ENCODE assay signal across 8 mouse cellular contexts in the genomic region with DNA sequence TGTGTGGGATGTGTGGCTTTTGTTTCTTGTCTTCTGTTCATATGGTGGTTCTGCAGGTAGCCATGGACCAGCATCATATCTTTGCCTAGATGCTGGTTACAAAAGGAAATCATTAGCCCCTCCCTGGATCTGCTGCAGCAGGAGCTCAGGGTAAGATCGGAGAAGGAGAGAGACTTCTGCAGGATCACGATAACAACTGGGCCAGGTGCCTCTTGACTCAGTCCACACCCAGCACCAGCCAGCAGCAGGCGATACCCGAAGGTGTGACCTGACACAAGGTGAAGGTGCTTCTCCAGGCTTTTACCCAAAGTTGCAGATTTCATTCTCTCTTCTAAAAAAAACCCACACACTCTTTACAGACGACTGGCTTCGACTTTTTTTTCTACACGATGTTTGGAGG. TPM values are rescaled to one million over a fixed set of nuclear protein-coding genes. Genes with fewer than 3 reads are reported as not detected.
A peak's percentile ranks its signal among the peaks of the same experiment; 100 is the strongest.
DNase-seq lines count a peak whose midpoint lies in the region; ATAC-seq and TF ChIP-seq lines count a peak whose summit lies in the region.
"Had no signal": no experiment of that assay in that cellular context is flagged by ENCODE, and none has a peak within 500 bp of the region (broad histone marks: within the 10 kb centered on the region; RNA-seq: fewer than 3 reads in every experiment).

No protein-coding gene starts in this region.

- TF ChIP-seq POLR2A in thymus, adult 2 months (IDR thresholded peaks at IDR 0.05; ENCODE audit: control insufficient read depth, extremely low read depth, insufficient read depth, low read length, poor library complexity), result no peak

- no peaks in the 10 kb centered on the region for H3K36me3 ChIP-seq in forebrain, embryonic 15.5 days
- peaks cover 58% of the 10 kb centered on the region for H3K36me3 ChIP-seq in liver, embryonic 13.5 days
- H3K36me3 ChIP-seq in thymus, adult 2 months (ENCODE audit: control insufficient read depth, insufficient read depth, low read length), result peaks cover 15% of the 10 kb centered on the region

- peak; percentile 52 to 72 for DNase-seq in spleen, postnatal 10 days (ENCODE audit: low spot score in 2 of 2)
- no peak for DNase-seq in spleen, adult 12 weeks (ENCODE audit: low spot score)
- DNase-seq in liver, embryonic 13.5 days, result peak; percentile 67
- no peak for DNase-seq in right cerebral cortex, postnatal 25 days
- no peak for DNase-seq in cerebellum, adult 9-10 months
- no peak for DNase-seq in thymus, adult 2 months
- DNase-seq: thymus, postnatal 25 days had no signal

- H3K27me3 ChIP-seq in forebrain, embryonic 15.5 days, result no peaks in the 10 kb centered on the region
- H3K27me3 ChIP-seq in liver, embryonic 13.5 days, result 0 out of 2 replicates have a peak, but pooled peaks cover 2% of the 10 kb centered on the region
- H3K27me3 ChIP-seq in thymus, adult 2 months (ENCODE audit: control insufficient read depth, insufficient read depth, low read length), result no peaks in the 10 kb centered on the region

- TF ChIP-seq CTCF in thymus, adult 2 months (IDR thresholded peaks at IDR 0.05; ENCODE audit: borderline replicate concordance, control insufficient read depth, extremely low read depth, insufficient read depth, low read length, poor library complexity), result no peak

- ATAC-seq in forebrain, embryonic 15.5 days (replicated peaks), result no peak
- peak; percentile 85 for ATAC-seq in liver, embryonic 13.5 days (ENCODE audit: low read depth)

- H3K27ac ChIP-seq in forebrain, embryonic 15.5 days (replicated peaks), result no peak overlapping the region
- H3K27ac ChIP-seq in liver, embryonic 13.5 days, result peak overlapping the region; percentile 91
- no peak overlapping the region for H3K27ac ChIP-seq in thymus, adult 2 months (ENCODE audit: control insufficient read depth, insufficient read depth, low read length)

- WGBS in forebrain, embryonic 15.5 days, result 71% methylated on average over 7 of the region's 7 CpGs
- 29% methylated on average over 7 of the region's 7 CpGs for WGBS in liver, embryonic 13.5 days (ENCODE audit: insufficient replicate concordance)
- WGBS in thymus, adult 2 months, result 76% methylated on average over 7 of the region's 7 CpGs

- no peak overlapping the region; the same call in 1 of the 2 replicates for H3K4me3 ChIP-seq in forebrain, embryonic 15.5 days
- peak overlapping the region; percentile 81 for H3K4me3 ChIP-seq in liver, embryonic 13.5 days (replicated peaks)
- H3K4me3 ChIP-seq in thymus, adult 2 months (ENCODE audit: control insufficient read depth, insufficient read depth, low read length), result no peak overlapping the region

- H3K4me2 ChIP-seq in forebrain, embryonic 15.5 days (replicated peaks), result peak overlapping the region; percentile 61
- peak overlapping the region; percentile 95 for H3K4me2 ChIP-seq in liver, embryonic 13.5 days

- no peak overlapping the region for H3K9ac ChIP-seq in forebrain, embryonic 15.5 days (replicated peaks)
- peak overlapping the region; percentile 88 for H3K9ac ChIP-seq in liver, embryonic 13.5 days

- H3K4me1 ChIP-seq in forebrain, embryonic 15.5 days, result peaks cover 29% of the 10 kb centered on the region
- peaks cover 82% of the 10 kb centered on the region for H3K4me1 ChIP-seq in liver, embryonic 13.5 days (replicated peaks)
- peaks cover 48% of the 10 kb centered on the region for H3K4me1 ChIP-seq in thymus, adult 2 months (replicated peaks; ENCODE audit: control insufficient read depth, insufficient read depth, low read length)

- no peaks in the 10 kb centered on the region for H3K9me3 ChIP-seq in forebrain, embryonic 15.5 days
- no peaks in the 10 kb centered on the region for H3K9me3 ChIP-seq in liver, embryonic 13.5 days (replicated peaks)

RNA-seq across cellular contexts. Expression of a gene that starts 2.6 kb away (rescaled TPM):
- polyA plus RNA-seq in forebrain, embryonic 15.5 days (2015; fragmentation: Nextera tagmentation; extraction: Ambion mirVana), result 18.0 and 19.8 TPM in 2 replicates
- polyA plus RNA-seq in liver, embryonic 13.5 days (2015; fragmentation: Nextera tagmentation; extraction: Ambion mirVana), result 21.5 and 25.8 TPM in 2 replicates
- polyA plus RNA-seq in thymus, adult 2 months (2012; rRNA removed), result 56.4 and 59.1 TPM in 2 replicates

RNA-seq across cellular contexts. Expression of a gene that starts 48.4 kb away (rescaled TPM):
- 48.5 and 51.8 TPM in 2 replicates for polyA plus RNA-seq in forebrain, embryonic 15.5 days (2015; fragmentation: Nextera tagmentation; extraction: Ambion mirVana)
- 27.3 and 37.3 TPM in 2 replicates for polyA plus RNA-seq in liver, embryonic 13.5 days (2015; fragmentation: Nextera tagmentation; extraction: Ambion mirVana)
- 8.1 and 8.6 TPM in 2 replicates for polyA plus RNA-seq in thymus, adult 2 months (2012; rRNA removed)

Comparison
In these comparisons a context has a peak if more than half of its experiments do, and no peak if none do; other contexts are left out.
1. DNase-seq: peak in spleen, postnatal 10 days (2 of 2) and liver, embryonic 13.5 days (single experiment); none in spleen, adult 12 weeks (single experiment), right cerebral cortex, postnatal 25 days (single experiment), cerebellum, adult 9-10 months (single experiment) and thymus, adult 2 months (single experiment).